Mouse (Mus musculus): ENCODE data around the gene Ghitm.

The Ghitm gene

DNA sequence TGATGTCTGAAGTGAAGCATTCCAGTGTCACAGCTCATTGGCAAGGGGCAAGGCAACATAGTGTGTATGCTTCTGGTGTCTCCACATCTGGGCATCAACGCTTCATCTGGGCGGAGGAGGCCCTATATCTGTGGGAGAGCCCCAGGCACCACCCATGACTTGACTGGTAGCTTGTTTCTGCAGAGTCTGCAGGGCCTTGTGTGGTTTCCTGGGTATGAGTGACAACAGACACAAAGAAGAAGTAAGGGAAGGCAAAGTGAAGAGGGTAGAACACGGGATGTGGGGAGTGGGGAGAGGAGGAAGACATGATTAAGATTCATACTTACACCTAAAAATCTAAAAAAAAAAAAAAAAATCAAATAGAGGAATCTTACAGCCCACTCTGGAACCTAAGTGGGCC, 32.6 kb downstream of the Ghitm start:
- DNase-seq: no peak

- no peak for DNase-seq
These were observed 33.5 kb downstream of the Ghitm start for GRCm38 (mm10) chr14:37101531-37101930.

DNA sequence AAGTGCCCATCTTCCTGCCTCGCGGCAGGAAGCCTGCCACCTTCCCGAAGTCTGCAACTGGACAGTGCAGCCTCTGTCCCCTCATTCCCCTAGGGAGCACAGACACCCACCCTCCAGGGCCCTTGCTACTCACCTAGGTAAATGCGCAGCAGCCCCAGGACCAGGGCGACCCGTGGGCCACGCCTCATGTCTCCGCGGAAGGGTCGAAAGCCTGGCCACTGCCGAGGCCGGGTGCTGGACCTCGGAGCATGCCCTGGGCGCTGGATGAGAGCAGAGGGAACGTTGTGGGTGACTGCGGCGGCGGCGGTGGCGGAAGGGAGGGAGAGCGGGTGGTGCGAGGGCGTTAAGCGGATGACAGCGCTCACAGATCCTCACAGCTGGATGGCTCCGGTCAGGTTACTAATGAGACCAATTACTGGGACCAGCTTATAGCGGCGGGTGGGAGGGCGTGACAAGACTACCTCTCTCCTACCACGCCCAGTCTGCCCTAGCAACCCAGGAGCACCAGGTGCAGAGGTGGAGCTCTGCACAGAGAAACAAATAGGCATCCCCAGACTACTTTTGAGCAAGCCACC, 37.0 kb downstream of the Ghitm start, which contains the start of gene Cdhr1:
Cdhr1 (minus strand) TSS at position 392 of the 575 bp plus-strand sequence.
- no peak for DNase-seq

DNA sequence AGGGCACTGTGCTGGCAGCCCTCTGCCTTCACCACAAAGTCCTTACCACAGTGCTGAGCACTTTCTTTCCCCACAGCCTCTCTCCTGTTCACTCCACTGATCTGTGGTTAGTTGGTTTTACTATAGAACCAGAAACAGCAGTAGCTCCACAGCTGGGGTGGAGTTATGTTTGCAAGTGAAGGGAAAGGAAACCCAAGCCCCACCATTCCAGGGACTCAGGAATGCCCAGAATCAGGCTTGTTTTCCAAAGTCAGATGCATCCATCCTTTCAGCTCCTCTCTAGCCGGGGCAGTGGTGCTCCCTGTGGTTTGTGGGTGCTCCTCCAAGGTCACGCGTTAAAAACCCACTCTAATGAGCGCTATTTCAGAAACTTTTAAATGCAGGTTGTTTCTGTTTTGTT, 39.5 kb downstream of the Ghitm start:
- no peak for DNase-seq

- no peak for DNase-seq
These were observed 40.6 kb downstream of the Ghitm start for GRCm38 (mm10) chr14:37094436-37094835.

- no peak for DNase-seq
These were observed 51.3 kb downstream of the Ghitm start for GRCm38 (mm10) chr14:37083755-37084154.

GRCm38 (mm10) chr14:37080724-37081123, 54.3 kb downstream of the Ghitm start:
- DNase-seq: no peak

All from liver (tissue).